Mouse (Mus musculus) forebrain, embryonic 10.5 days (tissue): Measurements from ENCODE around the gene Rtp4. TPM values are rescaled to one million over a fixed set of nuclear protein-coding genes. Genes with fewer than 3 reads are reported as not detected.

Experiments
- DNase-seq: peaks from one replicate; pipeline ENCODE4 v3.0.0-alpha.2; 2017; ENCODE audit warnings: low spot score; ENCODE audit errors: extremely low spot score
- H3K27ac ChIP-seq: fragments of 300-500 bp; sonication (generic); 2 replicates; pipeline ENCODE4 v1.5.1; 2016; ENCODE audit warnings: mild to moderate bottlenecking
- H3K27me3 ChIP-seq: fragments of 300-500 bp; sonication (generic); 2 replicates; pipeline ENCODE4 v1.6.1; 2016; ENCODE audit warnings: mild to moderate bottlenecking; ENCODE audit not compliant: poor library complexity, severe bottlenecking
- H3K36me3 ChIP-seq: fragments of 300-500 bp; sonication (generic); replicated peaks from 2 replicates; pipeline ENCODE4 v1.6.1; 2016; ENCODE audit warnings: mild to moderate bottlenecking, moderate library complexity
- H3K4me1 ChIP-seq: fragments of 300-500 bp; sonication (generic); 2 replicates; pipeline ENCODE4 v1.6.1; 2016
- H3K4me3 ChIP-seq: fragments of 300-500 bp; sonication (generic); 2 replicates; pipeline ENCODE4 v1.5.1; 2016; ENCODE audit warnings: mild to moderate bottlenecking, moderate library complexity
- H3K9me3 ChIP-seq: fragments of 300-500 bp; sonication (generic); 2 replicates; pipeline ENCODE4 v1.6.1; 2016; ENCODE audit warnings: mild to moderate bottlenecking, moderate library complexity
- WGBS: fragments of 180-500 bp; shearing (Covaris S2); methylation state at CpG from one replicate; pipeline ENCODE4 v1.1.7; 2016; 5-methylcytosine and 5-hydroxymethylcytosine counted together
- polyA plus RNA-seq: library from polyadenylated mRNA; unstranded; fragments of >200 nt; fragmentation: Nextera tagmentation; extraction: Ambion mirVana; gene quantifications from 2 replicates; pipeline ENCODE4 v1.2.1, GENCODE M21; 2016

The Rtp4 gene
- polyA plus RNA-seq, 1 experiment from 2014 or later: 0.64 TPM

DNA sequence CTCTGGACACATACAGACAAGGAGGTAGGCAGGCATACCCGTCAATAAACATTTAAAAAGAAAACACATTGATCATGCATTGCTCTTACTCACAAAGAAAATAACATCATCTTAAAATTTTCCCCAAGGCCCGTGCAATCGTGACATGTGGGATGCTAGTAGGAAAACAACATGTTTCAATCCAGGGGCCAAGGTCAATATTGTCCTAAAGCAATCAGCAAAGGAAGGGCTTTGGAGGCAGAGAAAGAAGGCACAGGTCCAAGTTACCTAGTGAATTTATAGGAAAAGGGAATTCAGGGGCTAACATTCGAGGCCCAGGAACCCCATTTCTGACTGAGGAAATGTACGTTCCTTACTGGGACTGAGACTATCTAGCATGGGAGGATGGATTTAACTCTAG, 2.9 kb upstream of the Rtp4 start:
- peaks cover 22% of the 10 kb centered on the region for H3K27me3 ChIP-seq
- H3K27ac ChIP-seq: no peak overlapping the region
- H3K4me3 ChIP-seq: no peak overlapping the region
- H3K9me3 ChIP-seq: no peaks in the 10 kb centered on the region
- peaks cover 35% of the 10 kb centered on the region for H3K4me1 ChIP-seq
- 92% methylated on average over 5 of the region's 5 CpGs for WGBS
- H3K36me3 ChIP-seq: no peaks in the 10 kb centered on the region; the same call in 1 of the 2 replicates
- DNase-seq: no peak

DNA sequence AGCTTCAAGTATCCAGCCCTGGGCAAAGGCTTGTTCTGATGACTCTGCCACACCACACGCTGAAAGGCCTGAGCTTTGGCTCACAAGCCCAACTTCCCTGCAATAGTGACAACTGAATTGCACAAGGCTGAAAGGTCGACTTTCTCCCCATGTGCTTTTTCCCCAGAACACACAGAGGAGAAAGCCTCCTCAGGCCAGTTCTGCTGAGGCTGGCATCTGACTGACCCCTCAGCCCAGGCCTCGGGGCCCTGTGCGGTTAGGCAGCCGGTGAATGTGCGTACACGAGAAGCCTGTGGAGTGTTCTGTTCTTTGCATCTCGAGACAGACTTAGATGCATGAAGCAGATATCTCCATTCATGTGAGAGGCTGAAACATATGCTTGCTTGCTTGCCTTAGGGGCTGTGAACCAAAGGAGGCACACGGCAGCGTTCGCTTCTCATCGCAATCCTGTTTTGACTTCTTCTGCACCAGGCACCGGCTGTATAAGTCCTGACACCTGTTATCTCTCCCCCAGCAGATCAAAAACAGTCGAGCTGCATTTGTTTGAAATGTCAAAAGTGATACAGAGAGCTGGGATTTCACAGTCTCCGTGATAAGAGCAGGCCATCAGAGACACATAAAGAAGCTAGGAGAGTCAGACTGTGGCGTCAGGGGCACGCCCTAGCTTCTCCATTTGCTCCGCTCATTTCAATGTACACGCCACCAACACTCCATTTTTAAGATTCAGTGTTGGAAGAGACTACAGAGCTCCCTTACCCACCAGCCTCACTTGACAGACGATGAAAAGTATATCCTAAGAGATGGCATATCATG, 2.1 kb upstream of the Rtp4 start:
- 86% methylated on average over 20 of the region's 20 CpGs for WGBS
- H3K9me3 ChIP-seq: no peaks in the 10 kb centered on the region

GRCm38 (mm10) chr16:23518567-23519369, 1.3 kb upstream of the Rtp4 start:
- WGBS: 90% methylated on average over 10 of the region's 10 CpGs
- Histone ChIP-seq H3K36me3 (no peaks in the 10 kb centered on the region), H3K27ac (no peak overlapping the region), H3K9me3 (no peaks in the 10 kb centered on the region), H3K4me1 (peaks cover 44% of the 10 kb centered on the region), H3K4me3 (no peak overlapping the region), H3K27me3 (peaks cover 31% of the 10 kb centered on the region)
- DNase-seq: no peak

More for the DNA sequence above, 2.1 kb upstream of the Rtp4 start:
- DNase-seq: no peak
- no peaks in the 10 kb centered on the region for H3K36me3 ChIP-seq
- no peak overlapping the region for H3K4me3 ChIP-seq
- H3K27ac ChIP-seq: peak overlapping the region; percentile 13; the same call in 1 of the 2 replicates
- peaks cover 29% of the 10 kb centered on the region for H3K27me3 ChIP-seq
- peaks cover 37% of the 10 kb centered on the region for H3K4me1 ChIP-seq

DNA sequence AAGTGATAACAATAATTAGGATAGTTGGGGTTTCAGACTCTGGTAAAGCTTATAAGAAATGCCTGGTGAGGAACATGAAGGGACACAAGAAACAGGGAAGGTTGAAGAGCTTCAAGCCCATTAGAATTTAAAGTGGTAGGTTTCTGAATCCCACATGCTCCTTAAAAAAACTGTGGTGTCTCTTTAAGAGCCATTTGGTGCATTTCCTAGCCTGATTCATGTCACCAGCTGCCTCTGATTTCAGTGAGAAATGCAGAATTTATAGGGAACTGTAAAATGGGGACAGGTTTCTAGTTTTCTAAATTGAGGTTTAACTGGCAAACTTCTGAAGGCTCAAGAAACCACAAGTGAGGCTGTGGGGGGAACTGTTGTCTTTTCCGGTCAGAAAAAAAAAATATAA, 320 bp upstream of the Rtp4 start:
- Histone ChIP-seq H3K27ac (peak overlapping the region; percentile 86), H3K27me3 (peaks cover 31% of the 10 kb centered on the region), H3K4me3 (peak overlapping the region; percentile 54), H3K4me1 (peaks cover 46% of the 10 kb centered on the region), H3K36me3 (no peaks in the 10 kb centered on the region), H3K9me3 (no peaks in the 10 kb centered on the region)
- WGBS: 10% methylated on average over 1 of the region's 1 CpGs
- no peak for DNase-seq

DNA sequence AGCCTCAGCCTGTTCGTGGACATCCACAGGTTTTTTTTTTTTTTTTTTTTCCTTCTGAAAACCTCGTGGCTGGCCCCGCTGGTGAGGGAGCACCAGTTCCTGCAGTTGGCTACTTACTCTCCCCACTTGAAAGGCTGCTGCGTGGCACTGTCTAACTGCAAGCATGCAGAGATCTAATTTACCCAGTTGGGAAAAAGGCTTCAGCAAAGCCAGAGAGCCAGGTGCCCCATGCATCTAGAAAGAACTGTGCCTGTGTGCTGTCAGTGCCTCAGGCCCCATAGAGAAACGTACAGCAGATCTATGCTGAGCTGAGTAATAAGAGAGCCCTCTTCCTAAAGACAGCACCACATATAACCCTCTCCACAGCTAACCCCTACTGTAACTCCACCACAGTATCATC, 1.0 kb downstream of the Rtp4 start:
- H3K27me3 ChIP-seq: peaks cover 31% of the 10 kb centered on the region
- 17% methylated on average over 5 of the region's 5 CpGs for WGBS
- H3K36me3 ChIP-seq: no peaks in the 10 kb centered on the region
- DNase-seq: no peak
- H3K9me3 ChIP-seq: peaks cover 5% of the 10 kb centered on the region; the same call in 1 of the 2 replicates
- peaks cover 46% of the 10 kb centered on the region for H3K4me1 ChIP-seq
- H3K4me3 ChIP-seq: peak overlapping the region; percentile 54; the same call in 1 of the 2 replicates
- H3K27ac ChIP-seq: peak overlapping the region; percentile 86

DNA sequence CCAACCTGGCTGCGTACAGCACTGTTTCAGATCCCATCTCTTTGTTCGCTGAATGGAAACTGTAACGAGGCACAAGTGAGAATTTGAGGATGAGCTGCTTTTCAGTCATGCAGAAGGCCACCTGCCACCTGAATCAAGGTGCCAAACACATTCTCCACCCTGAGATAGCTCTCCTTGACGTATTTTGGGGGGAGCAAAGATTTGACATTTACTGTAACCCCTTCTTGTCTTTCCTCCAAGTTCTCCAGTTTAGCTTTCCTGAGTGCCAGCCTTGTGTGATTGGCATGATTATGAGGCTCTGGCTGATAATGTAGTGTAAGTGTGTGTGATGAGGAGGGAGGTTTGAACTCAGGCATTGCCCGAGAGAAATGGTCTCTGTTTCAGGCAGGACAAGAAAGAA, 2.0 kb downstream of the Rtp4 start:
- H3K9me3 ChIP-seq: peaks cover 5% of the 10 kb centered on the region; the same call in 1 of the 2 replicates
- H3K4me1 ChIP-seq: peaks cover 46% of the 10 kb centered on the region
- no peak overlapping the region for H3K27ac ChIP-seq
- 86% methylated on average over 5 of the region's 5 CpGs for WGBS
- no peak for DNase-seq
- H3K36me3 ChIP-seq: no peaks in the 10 kb centered on the region
- no peak overlapping the region for H3K4me3 ChIP-seq
- peaks cover 31% of the 10 kb centered on the region for H3K27me3 ChIP-seq

DNA sequence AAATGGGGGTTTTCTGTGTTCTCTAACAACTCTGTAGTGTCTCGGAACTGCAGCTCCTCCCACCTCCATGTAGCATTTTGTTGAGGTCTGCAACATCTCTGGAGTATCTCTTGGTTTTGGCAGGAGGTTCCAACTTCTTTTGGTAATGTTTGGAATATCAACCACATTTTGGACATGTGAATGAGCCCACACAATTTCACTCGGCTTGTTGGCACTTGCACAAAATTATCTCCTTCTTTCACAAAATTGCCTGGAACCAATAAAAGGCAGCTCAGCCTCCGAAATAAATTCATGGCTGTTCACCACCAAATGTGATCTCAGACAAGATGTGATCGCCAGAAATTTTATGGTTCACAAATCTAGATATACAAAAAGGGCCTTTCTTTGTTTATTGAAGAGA, 9.1 kb downstream of the Rtp4 start:
- DNase-seq: no peak
- Histone ChIP-seq H3K27ac (no peak overlapping the region), H3K4me3 (no peak overlapping the region), H3K9me3 (peaks cover 5% of the 10 kb centered on the region; the same call in 1 of the 2 replicates), H3K27me3 (no peaks in the 10 kb centered on the region), H3K36me3 (no peaks in the 10 kb centered on the region), H3K4me1 (no peaks in the 10 kb centered on the region)
- WGBS: 90% methylated on average over 4 of the region's 4 CpGs

- DNase-seq: no peak
- no peaks in the 10 kb centered on the region for H3K9me3 ChIP-seq
- H3K27ac ChIP-seq: no peak overlapping the region
- H3K4me3 ChIP-seq: no peak overlapping the region
- no peaks in the 10 kb centered on the region for H3K27me3 ChIP-seq
- WGBS: 93% methylated on average over 3 of the region's 3 CpGs
- no peaks in the 10 kb centered on the region for H3K36me3 ChIP-seq
- H3K4me1 ChIP-seq: no peaks in the 10 kb centered on the region
These were observed 13.6 kb downstream of the Rtp4 start for GRCm38 (mm10) chr16:23533707-23534106.

DNA sequence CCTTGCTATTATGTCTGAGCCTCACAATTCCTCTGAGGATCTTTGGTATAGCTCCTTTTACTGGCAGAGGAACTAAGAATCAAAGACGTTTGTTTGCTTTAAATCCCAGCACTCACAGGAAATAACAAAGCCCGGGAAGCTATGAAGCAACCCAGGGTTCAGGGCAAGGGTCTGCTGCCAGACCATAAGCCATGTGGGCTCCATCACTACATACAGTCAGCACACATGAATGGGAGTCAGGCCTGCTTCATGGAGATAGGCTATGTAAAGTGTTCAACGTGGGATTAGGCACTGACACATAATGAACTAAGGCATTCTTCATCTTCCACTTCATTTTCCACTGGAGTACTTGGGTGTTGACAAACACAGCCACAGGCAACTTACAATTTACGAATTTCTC, 21.0 kb downstream of the Rtp4 start:
- no peaks in the 10 kb centered on the region for H3K27me3 ChIP-seq
- no peak overlapping the region for H3K27ac ChIP-seq
- 73% methylated on average over 4 of the region's 4 CpGs for WGBS
- no peaks in the 10 kb centered on the region for H3K4me1 ChIP-seq
- no peaks in the 10 kb centered on the region for H3K36me3 ChIP-seq
- DNase-seq: no peak
- H3K4me3 ChIP-seq: no peak overlapping the region
- no peaks in the 10 kb centered on the region for H3K9me3 ChIP-seq

DNA sequence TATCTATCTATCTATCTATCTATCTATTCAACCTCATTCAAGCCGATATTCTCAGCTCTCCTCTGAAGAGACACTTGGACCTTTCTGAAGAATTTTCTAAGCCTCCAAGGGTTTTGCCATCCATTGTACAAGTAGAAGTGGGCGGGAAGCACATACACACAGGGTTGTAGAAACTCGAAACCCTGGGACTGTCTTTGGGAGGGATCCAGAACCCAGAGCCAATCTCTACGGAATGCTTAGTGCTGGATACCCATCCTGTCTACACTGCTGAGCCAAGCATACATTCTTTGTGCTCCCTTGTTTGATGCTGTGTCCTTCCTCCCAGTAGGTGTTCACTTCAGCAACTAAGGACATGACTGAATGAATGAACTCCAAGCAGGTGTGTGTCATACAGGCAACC, 22.8 kb downstream of the Rtp4 start:
- H3K4me3 ChIP-seq: no peak overlapping the region
- no peaks in the 10 kb centered on the region for H3K27me3 ChIP-seq
- WGBS: 79% methylated on average over 4 of the region's 4 CpGs
- DNase-seq: no peak
- no peaks in the 10 kb centered on the region for H3K4me1 ChIP-seq
- no peaks in the 10 kb centered on the region for H3K36me3 ChIP-seq
- H3K27ac ChIP-seq: no peak overlapping the region
- no peaks in the 10 kb centered on the region for H3K9me3 ChIP-seq

GRCm38 (mm10) chr16:23544361-23544760, 24.3 kb downstream of the Rtp4 start:
- Histone ChIP-seq H3K27ac (no peak overlapping the region), H3K9me3 (no peaks in the 10 kb centered on the region), H3K4me3 (no peak overlapping the region), H3K36me3 (no peaks in the 10 kb centered on the region), H3K4me1 (no peaks in the 10 kb centered on the region), H3K27me3 (no peaks in the 10 kb centered on the region)
- WGBS: 74% methylated on average over 7 of the region's 7 CpGs
- DNase-seq: no peak

GRCm38 (mm10) chr16:23547783-23548182, 27.7 kb downstream of the Rtp4 start:
- no peaks in the 10 kb centered on the region for H3K4me1 ChIP-seq
- H3K9me3 ChIP-seq: no peaks in the 10 kb centered on the region
- H3K27ac ChIP-seq: no peak overlapping the region
- H3K4me3 ChIP-seq: no peak overlapping the region
- H3K27me3 ChIP-seq: peaks cover 8% of the 10 kb centered on the region
- WGBS: 87% methylated on average over 4 of the region's 4 CpGs
- no peaks in the 10 kb centered on the region for H3K36me3 ChIP-seq
- no peak for DNase-seq
